Mouse (Mus musculus): ENCODE data around the gene Tbck. TPM values are rescaled to one million over a fixed set of nuclear protein-coding genes. Genes with fewer than 3 reads are reported as not detected.

The Tbck gene
- 3.3 TPM for polyA plus RNA-seq (2012; fragmentation: generic; extraction: Trizol)

GRCm38 (mm10) chr3:132683447-132684230 lies at the start of gene Tbck:
Tbck (plus strand) TSS chr3:132684144.
- peak; percentile 69 for TF ChIP-seq POLR2AphosphoS2 (IDR thresholded peaks at IDR 0.05; ENCODE audit: insufficient read length, low read depth)
- TF ChIP-seq MAX (IDR thresholded peaks at IDR 0.05; ENCODE audit: low read depth) = peak; percentile 98
- no peak for TF ChIP-seq CEBPB (IDR thresholded peaks at IDR 0.05; ENCODE audit: insufficient read depth, poor library complexity, severe bottlenecking)
- TF ChIP-seq SRF (IDR thresholded peaks at IDR 0.05; ENCODE audit: control insufficient read depth, insufficient read length, low read depth) = peak; percentile 71
- TF ChIP-seq REST (IDR thresholded peaks at IDR 0.05; ENCODE audit: insufficient read depth, insufficient read length) = no peak
- TF ChIP-seq E2F4 (IDR thresholded peaks at IDR 0.05; ENCODE audit: insufficient read depth) = no peak
- TF ChIP-seq MYOG (IDR thresholded peaks at IDR 0.05; ENCODE audit: control insufficient read depth in 1 of 3, insufficient read depth in 1 of 3, insufficient read length in 2 of 3, low read depth in 2 of 3) = peak in 1 of 3 experiments; percentile 4
- TF ChIP-seq TCF12 (IDR thresholded peaks at IDR 0.05; ENCODE audit: insufficient read depth, poor library complexity, severe bottlenecking) = no peak
- no peak for TF ChIP-seq USF1 (IDR thresholded peaks at IDR 0.05; ENCODE audit: low read depth)
- TF ChIP-seq POLR2A (IDR thresholded peaks at IDR 0.05; ENCODE audit: insufficient read length, low read depth) = peak; percentile 76
- TF ChIP-seq MYOD1 (IDR thresholded peaks at IDR 0.05; ENCODE audit: control insufficient read depth in 1 of 3, insufficient read length in 2 of 3, low read depth in 2 of 3) = peak in 1 of 3 experiments; percentile 2
- TF ChIP-seq TCF3 (IDR thresholded peaks at IDR 0.05; ENCODE audit: insufficient read length, low read depth) = no peak
- Histone ChIP-seq H3K4me2 (ENCODE audit: low read depth) (peak within 1 kb of the TSS; percentile 93), H3K4me3 (peak within 1 kb of the TSS; percentile 100), H3K27me3 (ENCODE audit: control insufficient read depth, insufficient read depth, insufficient read length) (no peaks in the 10 kb centered on the region), H3ac (ENCODE audit: control insufficient read depth, insufficient read length) (peak within 1 kb of the TSS; percentile 70), H3K79me2 (ENCODE audit: control insufficient read depth, insufficient read depth) (peaks cover 60% of the 10 kb centered on the region), H3K36me3 (ENCODE audit: control insufficient read depth, insufficient read depth) (peaks cover 5% of the 10 kb centered on the region)

GRCm38 (mm10) chr3:132637080-132637479 lies 46.9 kb upstream of the Tbck start:
- Histone ChIP-seq H3K27me3 (ENCODE audit: control insufficient read depth, insufficient read depth, insufficient read length) (no peaks in the 10 kb centered on the region), H3ac (ENCODE audit: control insufficient read depth, insufficient read length) (no peak overlapping the region), H3K4me3 (no peak overlapping the region), H3K4me2 (ENCODE audit: low read depth) (no peak overlapping the region), H3K36me3 (ENCODE audit: control insufficient read depth, insufficient read depth) (no peaks in the 10 kb centered on the region), H3K79me2 (ENCODE audit: control insufficient read depth, insufficient read depth) (no peaks in the 10 kb centered on the region)
- no peak for TF ChIP-seq TCF12 (IDR thresholded peaks at IDR 0.05; ENCODE audit: insufficient read depth, poor library complexity, severe bottlenecking)
- no peak for TF ChIP-seq MYOG (IDR thresholded peaks at IDR 0.05; ENCODE audit: control insufficient read depth in 1 of 3, insufficient read depth in 1 of 3, insufficient read length in 2 of 3, low read depth in 2 of 3)
- TF ChIP-seq E2F4 (IDR thresholded peaks at IDR 0.05; ENCODE audit: insufficient read depth) = no peak
- TF ChIP-seq USF1 (IDR thresholded peaks at IDR 0.05; ENCODE audit: low read depth) = no peak
- TF ChIP-seq REST (IDR thresholded peaks at IDR 0.05; ENCODE audit: insufficient read depth, insufficient read length) = no peak
- no peak for TF ChIP-seq CEBPB (IDR thresholded peaks at IDR 0.05; ENCODE audit: insufficient read depth, poor library complexity, severe bottlenecking)
- TF ChIP-seq MYOD1 (IDR thresholded peaks at IDR 0.05; ENCODE audit: control insufficient read depth in 1 of 3, insufficient read length in 2 of 3, low read depth in 2 of 3) = no peak
- no peak for TF ChIP-seq POLR2AphosphoS2 (IDR thresholded peaks at IDR 0.05; ENCODE audit: insufficient read length, low read depth)
- TF ChIP-seq MAX (IDR thresholded peaks at IDR 0.05; ENCODE audit: low read depth) = no peak
- no peak for TF ChIP-seq POLR2A (IDR thresholded peaks at IDR 0.05; ENCODE audit: insufficient read length, low read depth)
- no peak for TF ChIP-seq SRF (IDR thresholded peaks at IDR 0.05; ENCODE audit: control insufficient read depth, insufficient read length, low read depth)
- TF ChIP-seq TCF3 (IDR thresholded peaks at IDR 0.05; ENCODE audit: insufficient read length, low read depth) = no peak

GRCm38 (mm10) chr3:132644071-132644470 lies 39.9 kb upstream of the Tbck start:
- Histone ChIP-seq H3K79me2 (ENCODE audit: control insufficient read depth, insufficient read depth) (no peaks in the 10 kb centered on the region), H3ac (ENCODE audit: control insufficient read depth, insufficient read length) (no peak overlapping the region), H3K27me3 (ENCODE audit: control insufficient read depth, insufficient read depth, insufficient read length) (no peaks in the 10 kb centered on the region), H3K36me3 (ENCODE audit: control insufficient read depth, insufficient read depth) (no peaks in the 10 kb centered on the region), H3K4me3 (no peak overlapping the region), H3K4me2 (ENCODE audit: low read depth) (no peak overlapping the region)
- no peak for TF ChIP-seq REST (IDR thresholded peaks at IDR 0.05; ENCODE audit: insufficient read depth, insufficient read length)
- TF ChIP-seq TCF12 (IDR thresholded peaks at IDR 0.05; ENCODE audit: insufficient read depth, poor library complexity, severe bottlenecking) = no peak
- TF ChIP-seq POLR2A (IDR thresholded peaks at IDR 0.05; ENCODE audit: insufficient read length, low read depth) = no peak
- no peak for TF ChIP-seq TCF3 (IDR thresholded peaks at IDR 0.05; ENCODE audit: insufficient read length, low read depth)
- no peak for TF ChIP-seq MYOD1 (IDR thresholded peaks at IDR 0.05; ENCODE audit: control insufficient read depth in 1 of 3, insufficient read length in 2 of 3, low read depth in 2 of 3)
- TF ChIP-seq CEBPB (IDR thresholded peaks at IDR 0.05; ENCODE audit: insufficient read depth, poor library complexity, severe bottlenecking) = no peak
- no peak for TF ChIP-seq POLR2AphosphoS2 (IDR thresholded peaks at IDR 0.05; ENCODE audit: insufficient read length, low read depth)
- no peak for TF ChIP-seq MAX (IDR thresholded peaks at IDR 0.05; ENCODE audit: low read depth)
- no peak for TF ChIP-seq MYOG (IDR thresholded peaks at IDR 0.05; ENCODE audit: control insufficient read depth in 1 of 3, insufficient read depth in 1 of 3, insufficient read length in 2 of 3, low read depth in 2 of 3)
- TF ChIP-seq USF1 (IDR thresholded peaks at IDR 0.05; ENCODE audit: low read depth) = no peak
- no peak for TF ChIP-seq SRF (IDR thresholded peaks at IDR 0.05; ENCODE audit: control insufficient read depth, insufficient read length, low read depth)
- no peak for TF ChIP-seq E2F4 (IDR thresholded peaks at IDR 0.05; ENCODE audit: insufficient read depth)

GRCm38 (mm10) chr3:132646814-132647213 lies 37.1 kb upstream of the Tbck start:
- Histone ChIP-seq H3K4me2 (ENCODE audit: low read depth) (no peak overlapping the region), H3K36me3 (ENCODE audit: control insufficient read depth, insufficient read depth) (no peaks in the 10 kb centered on the region), H3K4me3 (no peak overlapping the region), H3ac (ENCODE audit: control insufficient read depth, insufficient read length) (no peak overlapping the region), H3K27me3 (ENCODE audit: control insufficient read depth, insufficient read depth, insufficient read length) (no peaks in the 10 kb centered on the region), H3K79me2 (ENCODE audit: control insufficient read depth, insufficient read depth) (no peaks in the 10 kb centered on the region)
- TF ChIP-seq E2F4 (IDR thresholded peaks at IDR 0.05; ENCODE audit: insufficient read depth) = no peak
- TF ChIP-seq USF1 (IDR thresholded peaks at IDR 0.05; ENCODE audit: low read depth) = no peak
- TF ChIP-seq TCF3 (IDR thresholded peaks at IDR 0.05; ENCODE audit: insufficient read length, low read depth) = no peak
- no peak for TF ChIP-seq MYOD1 (IDR thresholded peaks at IDR 0.05; ENCODE audit: control insufficient read depth in 1 of 3, insufficient read length in 2 of 3, low read depth in 2 of 3)
- TF ChIP-seq MAX (IDR thresholded peaks at IDR 0.05; ENCODE audit: low read depth) = no peak
- no peak for TF ChIP-seq CEBPB (IDR thresholded peaks at IDR 0.05; ENCODE audit: insufficient read depth, poor library complexity, severe bottlenecking)
- no peak for TF ChIP-seq POLR2AphosphoS2 (IDR thresholded peaks at IDR 0.05; ENCODE audit: insufficient read length, low read depth)
- no peak for TF ChIP-seq TCF12 (IDR thresholded peaks at IDR 0.05; ENCODE audit: insufficient read depth, poor library complexity, severe bottlenecking)
- no peak for TF ChIP-seq POLR2A (IDR thresholded peaks at IDR 0.05; ENCODE audit: insufficient read length, low read depth)
- TF ChIP-seq SRF (IDR thresholded peaks at IDR 0.05; ENCODE audit: control insufficient read depth, insufficient read length, low read depth) = no peak
- no peak for TF ChIP-seq MYOG (IDR thresholded peaks at IDR 0.05; ENCODE audit: control insufficient read depth in 1 of 3, insufficient read depth in 1 of 3, insufficient read length in 2 of 3, low read depth in 2 of 3)
- no peak for TF ChIP-seq REST (IDR thresholded peaks at IDR 0.05; ENCODE audit: insufficient read depth, insufficient read length)
